Mouse (Mus musculus): Measurements from ENCODE around the gene Rab37. TPM values are rescaled to one million over a fixed set of nuclear protein-coding genes. Genes with fewer than 3 reads are reported as not detected.

The Rab37 gene
- polyA plus RNA-seq, 1 experiment = 0.07 TPM

DNA sequence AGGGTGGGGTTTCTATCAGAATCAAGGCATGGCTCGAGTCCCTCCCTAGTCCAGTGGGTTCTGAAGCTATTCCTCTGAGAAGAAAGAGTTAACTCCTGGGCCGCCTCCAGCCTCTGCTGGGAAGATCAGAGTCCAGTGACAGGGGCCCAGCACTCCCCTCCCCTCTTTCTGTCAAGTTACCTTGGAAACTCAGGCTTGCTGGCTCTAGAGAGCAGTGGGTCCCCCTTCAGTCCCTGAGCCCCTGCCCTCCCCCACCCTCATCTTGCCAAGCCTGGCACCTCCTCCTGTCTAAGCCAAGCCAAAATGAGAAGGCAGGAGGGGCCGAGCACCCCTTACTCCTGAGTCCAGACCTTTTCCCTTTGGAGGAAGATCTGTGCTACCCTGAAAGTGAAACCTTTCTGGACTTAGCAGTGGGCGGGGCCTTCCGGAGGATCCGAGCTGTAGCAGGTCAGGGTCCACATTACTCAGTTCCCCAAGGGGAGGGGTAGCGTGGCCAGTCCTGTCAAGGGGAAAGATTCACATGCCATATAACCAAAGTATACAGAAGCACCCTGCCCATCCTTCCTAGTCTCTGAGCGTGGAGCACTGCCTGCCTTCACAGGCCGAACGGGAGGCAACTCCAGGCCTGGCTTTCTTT lies 86.4 kb downstream of the Rab37 start:
- TF ChIP-seq MYOG (IDR thresholded peaks at IDR 0.05; ENCODE audit: control insufficient read depth, extremely low read depth, insufficient read length) (no peak), CEBPB (IDR thresholded peaks at IDR 0.05; ENCODE audit: low read depth) (no peak), MYOD1 (IDR thresholded peaks at IDR 0.05; ENCODE audit: control insufficient read depth, insufficient read length, low read depth) (no peak), CTCF (IDR thresholded peaks at IDR 0.05; ENCODE audit: control insufficient read depth, insufficient read depth, insufficient read length) (no peak), USF1 (IDR thresholded peaks at IDR 0.05; ENCODE audit: low read depth) (no peak), MAX (IDR thresholded peaks at IDR 0.05) (no peak), FOSL1 (IDR thresholded peaks at IDR 0.05; ENCODE audit: insufficient read depth, low read length, poor library complexity, severe bottlenecking) (no peak)
- no peaks in the 10 kb centered on the region for H3K79me3 ChIP-seq (ENCODE audit: low read depth)
- no peaks in the 10 kb centered on the region for H3K36me3 ChIP-seq (ENCODE audit: control insufficient read depth, insufficient read depth)
- H3ac ChIP-seq (ENCODE audit: control insufficient read depth, insufficient read length, low read depth) = no peak overlapping the region
- H3K27me3 ChIP-seq (ENCODE audit: control insufficient read depth, insufficient read depth, insufficient read length) = no peaks in the 10 kb centered on the region
- no peaks in the 10 kb centered on the region for H3K79me2 ChIP-seq (ENCODE audit: control insufficient read depth, insufficient read depth)
- H3K4me3 ChIP-seq (ENCODE audit: insufficient read depth, poor library complexity, severe bottlenecking) = no peak overlapping the region

DNA sequence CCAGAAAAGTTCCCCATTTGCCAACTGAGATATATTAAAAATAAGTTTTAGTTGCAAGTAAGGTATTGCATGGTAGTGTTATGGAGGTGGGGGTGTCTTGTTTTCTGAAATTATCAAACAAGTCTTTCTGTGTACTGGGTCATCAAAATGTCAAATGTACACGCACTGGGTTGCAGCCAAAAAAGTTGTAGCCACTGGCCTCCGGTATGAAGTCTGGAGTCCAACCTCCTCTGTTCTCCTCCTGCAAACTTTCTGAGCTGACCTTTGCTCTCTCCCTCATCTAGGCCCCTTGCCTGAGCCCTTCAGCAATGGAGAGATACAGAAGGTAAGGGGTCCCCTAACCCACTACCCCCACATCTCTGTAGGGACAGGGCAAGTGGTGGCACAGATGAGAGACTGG lies 87.5 kb downstream of the Rab37 start:
- Histone ChIP-seq H3K36me3 (ENCODE audit: control insufficient read depth, insufficient read depth) (no peaks in the 10 kb centered on the region), H3K27me3 (ENCODE audit: control insufficient read depth, insufficient read depth, insufficient read length) (no peaks in the 10 kb centered on the region), H3K4me3 (ENCODE audit: insufficient read depth, poor library complexity, severe bottlenecking) (no peak overlapping the region), H3K79me3 (ENCODE audit: low read depth) (no peaks in the 10 kb centered on the region), H3ac (ENCODE audit: control insufficient read depth, insufficient read length, low read depth) (no peak overlapping the region), H3K79me2 (ENCODE audit: control insufficient read depth, insufficient read depth) (no peaks in the 10 kb centered on the region)
- no peak for TF ChIP-seq CEBPB (IDR thresholded peaks at IDR 0.05; ENCODE audit: low read depth)
- TF ChIP-seq USF1 (IDR thresholded peaks at IDR 0.05; ENCODE audit: low read depth) = no peak
- no peak for TF ChIP-seq CTCF (IDR thresholded peaks at IDR 0.05; ENCODE audit: control insufficient read depth, insufficient read depth, insufficient read length)

DNA sequence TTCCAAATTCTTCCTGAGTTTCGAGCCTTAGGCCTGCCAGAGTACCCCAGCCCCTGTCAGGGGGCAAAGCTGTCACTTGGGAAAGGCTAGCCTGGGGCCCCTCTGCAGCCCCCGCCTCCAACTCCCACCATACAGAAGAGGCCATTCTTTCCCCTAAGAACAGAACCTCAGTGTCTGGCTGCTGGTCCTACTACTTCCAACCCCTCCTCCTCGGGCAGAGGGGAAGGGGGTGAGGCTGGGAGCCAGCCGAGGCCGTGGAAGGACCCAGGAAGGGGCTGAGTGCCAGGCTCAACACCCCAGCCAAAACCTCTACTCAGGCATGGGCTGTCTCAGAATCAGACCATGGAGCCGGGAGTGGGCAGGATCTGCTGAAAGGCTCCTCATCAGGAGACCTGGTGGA lies 88.0 kb downstream of the Rab37 start:
- H3K36me3 ChIP-seq (ENCODE audit: control insufficient read depth, insufficient read depth) = no peaks in the 10 kb centered on the region
- H3K79me3 ChIP-seq (ENCODE audit: low read depth) = no peaks in the 10 kb centered on the region
- no peak overlapping the region for H3K4me3 ChIP-seq (ENCODE audit: insufficient read depth, poor library complexity, severe bottlenecking)
- no peak overlapping the region for H3ac ChIP-seq (ENCODE audit: control insufficient read depth, insufficient read length, low read depth)
- no peaks in the 10 kb centered on the region for H3K27me3 ChIP-seq (ENCODE audit: control insufficient read depth, insufficient read depth, insufficient read length)
- TF ChIP-seq CTCF (IDR thresholded peaks at IDR 0.05; ENCODE audit: control insufficient read depth, insufficient read depth, insufficient read length) (no peak), MAX (IDR thresholded peaks at IDR 0.05) (no peak), MYOG (IDR thresholded peaks at IDR 0.05; ENCODE audit: control insufficient read depth, extremely low read depth, insufficient read length) (no peak), CEBPB (IDR thresholded peaks at IDR 0.05; ENCODE audit: low read depth) (no peak)
- no peaks in the 10 kb centered on the region for H3K79me2 ChIP-seq (ENCODE audit: control insufficient read depth, insufficient read depth)

DNA sequence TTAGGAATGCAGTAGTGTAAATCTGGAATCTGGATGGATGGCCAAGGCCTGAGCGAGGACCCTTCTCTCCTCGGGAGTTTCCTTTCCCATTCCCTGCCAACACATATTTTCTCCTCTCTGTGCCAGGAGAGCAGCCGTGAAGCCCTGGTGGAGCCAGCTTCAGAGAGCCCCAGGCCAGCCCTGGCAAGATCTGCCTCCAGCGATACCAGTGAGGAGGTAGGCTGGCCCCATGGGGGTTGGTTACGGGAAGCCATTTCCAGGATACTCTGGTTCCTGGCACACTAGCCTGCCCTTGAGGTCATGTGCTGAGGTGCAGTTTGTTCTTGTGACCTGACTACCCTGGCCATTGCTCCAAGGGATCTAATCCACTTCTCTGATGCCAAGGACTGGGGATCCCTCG lies 88.7 kb downstream of the Rab37 start:
- Histone ChIP-seq H3K79me3 (ENCODE audit: low read depth) (no peaks in the 10 kb centered on the region), H3K79me2 (ENCODE audit: control insufficient read depth, insufficient read depth) (no peaks in the 10 kb centered on the region), H3K27me3 (ENCODE audit: control insufficient read depth, insufficient read depth, insufficient read length) (no peaks in the 10 kb centered on the region), H3ac (ENCODE audit: control insufficient read depth, insufficient read length, low read depth) (no peak overlapping the region), H3K36me3 (ENCODE audit: control insufficient read depth, insufficient read depth) (no peaks in the 10 kb centered on the region), H3K4me3 (ENCODE audit: insufficient read depth, poor library complexity, severe bottlenecking) (no peak overlapping the region)
- no peak for TF ChIP-seq CEBPB (IDR thresholded peaks at IDR 0.05; ENCODE audit: low read depth)
- TF ChIP-seq FOSL1 (IDR thresholded peaks at IDR 0.05; ENCODE audit: insufficient read depth, low read length, poor library complexity, severe bottlenecking) = no peak
- no peak for TF ChIP-seq USF1 (IDR thresholded peaks at IDR 0.05; ENCODE audit: low read depth)
- no peak for TF ChIP-seq MYOG (IDR thresholded peaks at IDR 0.05; ENCODE audit: control insufficient read depth, extremely low read depth, insufficient read length)
- no peak for TF ChIP-seq MAX (IDR thresholded peaks at IDR 0.05)
- no peak for TF ChIP-seq CTCF (IDR thresholded peaks at IDR 0.05; ENCODE audit: control insufficient read depth, insufficient read depth, insufficient read length)
- TF ChIP-seq MYOD1 (IDR thresholded peaks at IDR 0.05; ENCODE audit: control insufficient read depth, insufficient read length, low read depth) = no peak

DNA sequence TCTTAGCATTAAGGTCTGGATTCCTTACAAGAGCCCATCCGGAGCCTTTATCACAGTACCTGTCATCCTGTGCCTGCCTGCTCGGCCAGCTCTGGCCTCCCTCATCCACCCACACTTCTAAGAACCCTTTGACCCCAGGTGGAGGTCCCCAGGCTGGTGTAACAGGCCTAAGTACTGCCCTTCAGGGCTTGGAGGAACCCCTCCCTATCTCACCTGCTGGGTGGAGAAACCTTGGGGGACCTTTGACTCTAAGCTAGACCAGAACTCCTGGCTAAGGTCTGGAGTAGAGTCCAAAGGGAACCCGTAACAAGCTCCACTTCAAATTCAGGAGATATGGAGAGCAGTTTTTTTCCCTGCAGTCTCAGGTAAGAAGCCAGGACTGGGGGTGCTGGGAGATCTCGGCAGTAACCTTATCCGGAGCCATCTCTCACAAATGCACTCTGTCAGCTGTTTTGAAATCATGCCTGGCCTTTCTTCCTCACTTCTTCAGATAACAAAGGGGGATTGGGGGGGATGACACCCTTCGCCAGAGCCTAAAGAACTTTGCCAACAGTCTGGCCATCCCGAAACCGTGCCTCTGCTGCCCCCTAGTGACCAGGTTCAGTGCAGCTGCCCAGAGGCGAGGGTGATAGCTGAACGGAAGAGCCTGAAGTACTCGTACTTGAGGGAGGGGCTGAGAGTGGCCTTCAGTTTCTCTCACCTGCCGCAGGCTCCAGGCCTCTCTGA lies 90.8 kb downstream of the Rab37 start:
- Histone ChIP-seq H3K27me3 (ENCODE audit: control insufficient read depth, insufficient read depth, insufficient read length) (no peaks in the 10 kb centered on the region), H3K79me2 (ENCODE audit: control insufficient read depth, insufficient read depth) (no peaks in the 10 kb centered on the region), H3K36me3 (ENCODE audit: control insufficient read depth, insufficient read depth) (no peaks in the 10 kb centered on the region), H3K4me3 (ENCODE audit: insufficient read depth, poor library complexity, severe bottlenecking) (no peak overlapping the region), H3K79me3 (ENCODE audit: low read depth) (no peaks in the 10 kb centered on the region), H3ac (ENCODE audit: control insufficient read depth, insufficient read length, low read depth) (no peak overlapping the region)
- TF ChIP-seq CTCF (IDR thresholded peaks at IDR 0.05; ENCODE audit: control insufficient read depth, insufficient read depth, insufficient read length) (peak; percentile 67), MAX (IDR thresholded peaks at IDR 0.05) (no peak)

DNA sequence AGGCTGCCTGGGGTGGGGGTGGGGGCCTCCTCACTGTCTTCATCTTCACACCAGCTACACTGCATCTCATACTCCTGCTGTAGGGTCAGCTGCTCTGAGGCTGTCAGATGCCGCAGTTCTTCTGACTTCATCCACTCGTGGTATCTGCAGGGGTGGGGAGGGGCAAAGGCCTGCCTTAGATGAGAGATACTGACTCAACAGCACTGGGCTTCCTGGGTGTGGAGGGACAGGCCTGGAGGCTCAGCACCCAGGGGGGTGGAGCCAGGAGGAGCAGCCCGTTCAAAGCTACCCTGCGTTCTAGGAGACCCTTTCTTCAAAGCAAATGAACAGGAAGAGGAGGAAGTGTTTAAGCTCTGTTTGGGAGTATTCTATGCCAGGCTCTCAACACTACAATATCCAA lies 93.7 kb downstream of the Rab37 start:
- no peaks in the 10 kb centered on the region for H3K27me3 ChIP-seq (ENCODE audit: control insufficient read depth, insufficient read depth, insufficient read length)
- H3K79me2 ChIP-seq (ENCODE audit: control insufficient read depth, insufficient read depth) = no peaks in the 10 kb centered on the region
- no peak overlapping the region for H3ac ChIP-seq (ENCODE audit: control insufficient read depth, insufficient read length, low read depth)
- H3K4me3 ChIP-seq (ENCODE audit: insufficient read depth, poor library complexity, severe bottlenecking) = no peak overlapping the region
- no peaks in the 10 kb centered on the region for H3K36me3 ChIP-seq (ENCODE audit: control insufficient read depth, insufficient read depth)
- peaks cover 2% of the 10 kb centered on the region for H3K79me3 ChIP-seq (ENCODE audit: low read depth)
- TF ChIP-seq MAX (IDR thresholded peaks at IDR 0.05) = no peak
- no peak for TF ChIP-seq MYOD1 (IDR thresholded peaks at IDR 0.05; ENCODE audit: control insufficient read depth, insufficient read length, low read depth)
- TF ChIP-seq MYOG (IDR thresholded peaks at IDR 0.05; ENCODE audit: control insufficient read depth, extremely low read depth, insufficient read length) = no peak
- no peak for TF ChIP-seq CTCF (IDR thresholded peaks at IDR 0.05; ENCODE audit: control insufficient read depth, insufficient read depth, insufficient read length)
- TF ChIP-seq USF1 (IDR thresholded peaks at IDR 0.05; ENCODE audit: low read depth) = no peak
- no peak for TF ChIP-seq CEBPB (IDR thresholded peaks at IDR 0.05; ENCODE audit: low read depth)
- no peak for TF ChIP-seq FOSL1 (IDR thresholded peaks at IDR 0.05; ENCODE audit: insufficient read depth, low read length, poor library complexity, severe bottlenecking)
